Mouse (Mus musculus): ENCODE data around the gene Clcn5.

Gene Clcn5

DNA sequence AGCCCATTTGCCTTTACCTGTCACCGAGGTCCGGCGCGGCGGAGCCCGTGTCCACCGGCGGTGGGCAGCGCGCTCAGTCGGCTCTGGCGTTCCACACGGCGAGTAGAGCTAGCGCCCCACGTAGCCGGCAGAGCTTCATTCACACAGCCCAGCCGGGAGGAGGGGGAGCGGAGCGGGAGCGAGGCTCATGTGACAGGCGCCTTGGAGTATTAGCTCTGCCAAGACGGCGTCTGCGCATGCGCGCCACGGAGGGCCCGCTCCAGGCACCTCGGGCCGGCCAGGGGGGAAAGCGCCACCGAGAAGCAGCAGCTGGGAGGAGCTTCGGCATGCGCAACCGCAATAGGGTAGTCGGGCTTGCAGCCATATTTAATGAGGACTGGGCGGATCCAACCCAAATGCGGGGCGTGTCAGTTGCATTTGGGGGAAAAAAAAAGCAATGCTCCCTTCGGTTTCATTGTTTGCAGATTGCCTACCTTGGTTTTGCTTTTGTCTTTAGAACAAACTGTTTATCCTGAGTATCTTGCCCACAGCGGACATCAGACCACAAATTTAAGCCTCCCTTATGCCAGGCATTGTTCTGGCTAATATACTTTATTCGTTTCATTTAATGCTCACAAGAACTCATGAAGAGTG, at the start of gene Clcn5:
Clcn5 (minus strand) TSS at position 270 of the 633 bp plus-strand sequence.
- in situ Hi-C loops (cut with MboI; ENCODE audit: unreplicated experiment in 2 of 2) = loop anchor here in 1 of 2 experiments (5.0 to 25.0 kb wide), 2 partner anchors 147 to 368 kb away; partner anchors contain the start of genes Gpkow and Magix

DNA sequence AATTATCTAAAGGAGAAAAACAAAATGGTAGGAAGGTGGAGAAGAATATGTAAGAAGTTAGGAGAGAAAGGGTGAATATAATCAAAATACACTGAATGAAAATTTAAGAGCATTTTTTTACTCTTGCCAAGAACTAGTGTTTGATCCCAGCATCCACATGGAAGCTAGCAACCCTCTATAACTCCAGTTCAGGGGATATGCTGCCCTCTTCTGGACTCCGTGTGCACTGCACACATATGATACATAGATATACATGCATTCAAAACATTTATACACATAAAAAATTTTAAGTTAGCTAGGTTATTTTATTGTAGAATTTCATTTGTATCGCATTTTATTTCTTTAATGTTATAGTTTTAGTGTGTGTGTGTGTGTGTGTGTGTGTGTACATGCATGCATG, 6.3 kb upstream of the Clcn5 start:
- in situ Hi-C loops (cut with MboI; ENCODE audit: unreplicated experiment in 2 of 2) = loop anchor here (5.0 to 25.0 kb wide), 4 partner anchors 97 to 1063 kb away; no protein-coding TSS in a partner anchor

DNA sequence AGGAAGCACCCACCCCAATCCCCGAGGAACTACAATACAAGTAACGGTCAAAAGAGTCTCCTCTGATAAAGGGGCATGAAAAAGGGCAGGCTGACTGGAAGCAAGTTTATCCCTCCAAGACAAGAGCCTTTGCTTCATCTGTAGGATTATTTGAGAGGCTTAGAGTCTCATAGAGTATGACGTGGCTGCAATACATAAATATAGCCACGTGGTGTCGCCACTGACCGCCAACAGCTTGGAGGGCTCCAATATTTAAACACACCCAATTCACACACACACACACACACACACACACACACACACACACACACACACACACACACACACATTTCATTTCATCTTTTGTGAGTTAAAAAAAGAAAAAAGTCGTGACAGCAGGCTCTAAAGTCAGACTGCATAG, 3.1 kb upstream of the Clcn5 start:
- in situ Hi-C loops (cut with MboI; ENCODE audit: unreplicated experiment in 2 of 2) = loop anchor here (5.0 to 25.0 kb wide), 3 partner anchors 365 to 667 kb away; partner anchors contain the start of genes Gpkow (in 1 of the 2) and Magix (in 1 of the 2)

DNA sequence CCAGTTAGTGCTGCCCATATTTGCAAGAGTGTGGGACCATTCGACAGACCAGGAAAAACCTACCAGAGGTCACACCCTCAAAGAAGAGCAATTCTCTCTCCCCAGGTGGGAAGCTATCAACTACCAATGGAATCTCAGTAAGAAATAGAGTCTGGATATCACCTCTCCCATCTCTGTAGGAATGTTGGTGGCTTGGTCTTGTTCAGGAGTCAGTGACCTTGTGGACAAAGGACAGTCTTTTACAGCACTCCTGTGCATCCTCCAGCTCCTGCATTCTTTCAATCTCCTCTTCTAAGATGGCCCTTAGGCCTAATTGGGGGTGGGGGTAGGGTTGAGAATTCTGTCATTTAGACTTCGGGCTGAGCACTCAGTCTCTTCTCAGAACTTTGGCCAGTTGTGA, 1.4 kb upstream of the Clcn5 start:
- in situ Hi-C loops (cut with MboI; ENCODE audit: unreplicated experiment in 2 of 2) = loop anchor here (5.0 to 25.0 kb wide), 3 partner anchors 367 to 666 kb away; partner anchors contain the start of genes Gpkow (in 1 of the 2) and Magix (in 1 of the 2)

DNA sequence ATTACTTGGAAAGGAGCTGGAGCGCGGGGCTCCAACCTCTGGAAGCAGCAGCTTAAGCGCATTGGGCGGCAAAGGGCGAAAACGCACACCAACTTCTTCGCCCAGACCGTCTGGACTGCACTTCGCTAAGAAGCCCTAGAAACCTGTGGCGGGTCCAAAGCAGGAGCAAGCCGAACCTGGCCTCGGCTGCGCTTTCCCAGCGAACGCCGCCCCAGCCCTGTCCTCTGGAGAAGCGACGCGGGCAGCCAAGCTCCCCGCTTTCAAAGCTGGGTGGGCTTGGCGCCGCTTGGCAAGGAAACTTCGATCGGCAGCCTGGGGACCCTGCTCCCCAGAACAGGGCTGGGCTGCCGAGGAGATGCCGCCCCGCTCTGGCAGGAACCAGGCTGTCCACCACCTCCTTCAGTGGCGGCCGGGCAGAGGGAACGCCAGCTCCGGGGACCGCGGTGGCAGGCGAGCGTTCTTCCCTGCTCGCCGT, 570 bp downstream of the Clcn5 start:
- in situ Hi-C loops (cut with MboI; ENCODE audit: unreplicated experiment in 2 of 2) = loop anchor here in 1 of 2 experiments (5.0 to 25.0 kb wide), 2 partner anchors 146 to 369 kb away; partner anchors contain the start of genes Gpkow and Magix

DNA sequence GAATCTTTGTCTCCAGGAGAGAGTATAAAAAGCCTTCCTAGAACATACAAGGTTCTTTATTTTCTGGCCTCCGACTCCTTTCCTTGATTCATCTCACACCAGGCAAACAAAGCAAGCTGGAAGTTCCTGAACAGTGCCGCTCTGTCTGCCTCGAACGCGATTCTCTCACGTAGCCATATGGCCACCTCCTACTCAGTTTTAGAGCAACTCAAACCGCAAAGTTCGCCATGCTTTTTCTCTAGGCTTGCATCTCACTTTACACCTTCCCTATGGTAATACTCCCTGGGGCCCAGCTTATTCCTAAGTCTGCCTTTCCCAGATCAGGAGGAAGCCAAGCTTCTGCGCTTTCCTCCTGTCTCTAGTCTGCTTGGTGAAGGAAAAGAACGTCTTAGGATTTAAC, 4.0 kb downstream of the Clcn5 start:
- in situ Hi-C loops (cut with MboI; ENCODE audit: unreplicated experiment in 2 of 2) = loop anchor here in 1 of 2 experiments (5.0 to 25.0 kb wide), 2 partner anchors 143 to 372 kb away; partner anchors contain the start of genes Gpkow and Magix

DNA sequence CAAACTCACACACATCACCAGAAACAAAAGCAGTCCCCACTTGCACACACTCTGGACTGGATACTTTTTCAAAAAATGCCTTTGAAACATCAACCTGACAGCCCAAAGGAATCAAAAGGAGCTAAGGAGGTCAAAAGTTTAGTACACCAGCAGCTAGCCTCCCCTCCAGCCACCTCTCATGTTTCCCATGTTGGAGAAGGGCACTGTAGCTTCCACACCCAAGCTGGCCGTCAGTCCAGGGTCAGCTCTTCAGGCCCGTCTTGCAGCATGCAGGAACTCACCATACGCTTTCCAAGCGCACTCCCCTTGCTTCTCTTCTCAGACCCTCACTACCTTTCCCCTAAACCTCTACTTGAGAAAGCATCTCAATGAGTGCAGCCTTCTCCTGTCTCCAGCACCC, 4.5 kb downstream of the Clcn5 start:
- in situ Hi-C loops (cut with MboI; ENCODE audit: unreplicated experiment in 2 of 2) = loop anchor here in 1 of 2 experiments (5.0 to 25.0 kb wide), 2 partner anchors 142 to 373 kb away; partner anchors contain the start of genes Gpkow and Magix

DNA sequence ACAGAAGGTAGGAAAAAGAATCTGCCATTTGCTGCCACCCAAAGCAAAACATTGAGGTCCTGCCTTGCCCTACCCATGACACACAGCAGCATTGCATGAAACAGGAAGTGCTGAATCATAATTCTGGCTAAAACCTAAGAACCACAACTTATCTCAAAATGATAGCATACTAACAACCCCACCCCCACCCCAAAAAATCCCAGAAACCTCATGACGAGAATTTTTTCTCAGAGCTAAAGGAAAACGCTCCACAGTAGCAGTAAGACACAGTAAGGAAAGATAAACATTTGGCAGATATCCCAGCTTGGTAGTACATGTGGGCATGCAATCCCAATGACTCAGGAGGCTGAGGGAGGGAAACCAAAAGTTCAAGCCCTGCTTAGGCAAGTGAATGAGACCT, 10.9 kb downstream of the Clcn5 start:
- in situ Hi-C loops (cut with MboI; ENCODE audit: unreplicated experiment in 2 of 2) = loop anchor here in 1 of 2 experiments (25.0 kb wide), 1 partner anchor 379 kb away; the partner anchor contains the start of genes Gpkow and Magix

DNA sequence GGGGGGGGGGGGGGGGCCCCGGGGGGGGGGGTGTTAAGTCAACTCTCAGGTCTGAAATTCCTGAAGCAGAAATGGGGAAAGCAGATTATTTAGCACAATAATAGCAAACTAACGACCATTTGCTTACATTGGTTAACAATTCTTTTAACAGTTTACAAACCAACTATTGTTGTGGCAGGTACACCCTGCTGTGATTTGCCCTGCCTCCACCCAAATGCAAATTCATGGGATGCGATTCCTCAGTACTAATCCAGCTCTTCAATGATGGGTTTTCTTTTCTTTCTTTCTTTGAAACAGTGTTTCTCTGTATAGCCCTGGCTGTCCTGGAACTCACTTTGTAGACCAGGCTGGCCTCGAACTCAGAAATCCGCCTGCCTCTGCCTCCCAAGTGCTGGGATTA, 12.3 kb downstream of the Clcn5 start:
- in situ Hi-C loops (cut with MboI; ENCODE audit: unreplicated experiment in 2 of 2) = loop anchor here in 1 of 2 experiments (25.0 kb wide), 1 partner anchor 380 kb away; the partner anchor contains the start of genes Gpkow and Magix

DNA sequence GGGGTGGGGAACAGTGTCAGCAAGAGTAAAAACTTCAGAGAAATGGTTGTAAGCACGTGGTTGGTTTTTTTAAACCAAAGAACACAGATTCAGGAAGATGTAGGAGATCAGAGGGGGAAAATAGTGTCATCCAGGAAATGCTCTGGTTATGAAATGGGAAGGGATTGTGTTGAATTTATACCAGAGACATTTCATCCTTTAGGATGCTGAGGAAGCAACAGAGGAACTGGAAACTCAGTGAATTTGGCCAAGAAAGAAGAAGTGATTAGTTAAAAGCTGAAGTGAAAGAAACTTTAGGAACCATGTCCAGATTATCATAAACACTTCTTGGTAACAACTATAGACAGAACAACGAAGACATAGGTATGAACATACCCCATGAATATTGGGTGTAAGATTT, 26.2 kb downstream of the Clcn5 start:
- in situ Hi-C loops (cut with MboI; ENCODE audit: unreplicated experiment in 2 of 2) = no loop called here

DNA sequence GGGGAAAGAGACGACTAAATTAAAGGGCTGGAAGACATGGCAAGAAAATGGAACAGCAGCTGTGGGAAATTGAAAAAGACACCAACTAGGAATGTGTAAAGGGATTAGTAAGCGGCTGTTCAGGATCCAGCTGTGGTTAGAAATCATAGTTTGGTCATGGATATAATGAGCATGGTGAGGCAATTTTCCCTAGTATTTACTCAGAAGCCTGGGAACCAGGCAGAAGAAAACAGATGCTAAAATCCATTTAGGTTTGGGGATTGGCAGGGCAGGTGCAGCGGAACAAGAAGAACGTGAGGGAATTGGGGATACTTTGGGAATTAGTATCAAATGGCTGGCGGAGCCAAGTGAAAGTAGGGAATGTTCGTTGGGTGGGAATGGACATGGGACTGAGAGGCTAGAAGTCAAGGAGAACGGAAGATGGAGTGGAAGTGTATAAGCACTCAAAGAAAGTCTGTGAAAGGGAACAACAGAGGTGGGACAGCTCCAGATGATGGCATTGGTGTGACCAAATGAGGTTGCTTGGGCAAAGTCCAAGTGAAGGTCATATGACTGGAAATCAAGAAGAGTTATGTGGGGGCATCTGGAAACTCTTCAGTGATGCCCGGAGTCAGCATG, 26.9 kb downstream of the Clcn5 start:
- in situ Hi-C loops (cut with MboI; ENCODE audit: unreplicated experiment in 2 of 2) = no loop called here

DNA sequence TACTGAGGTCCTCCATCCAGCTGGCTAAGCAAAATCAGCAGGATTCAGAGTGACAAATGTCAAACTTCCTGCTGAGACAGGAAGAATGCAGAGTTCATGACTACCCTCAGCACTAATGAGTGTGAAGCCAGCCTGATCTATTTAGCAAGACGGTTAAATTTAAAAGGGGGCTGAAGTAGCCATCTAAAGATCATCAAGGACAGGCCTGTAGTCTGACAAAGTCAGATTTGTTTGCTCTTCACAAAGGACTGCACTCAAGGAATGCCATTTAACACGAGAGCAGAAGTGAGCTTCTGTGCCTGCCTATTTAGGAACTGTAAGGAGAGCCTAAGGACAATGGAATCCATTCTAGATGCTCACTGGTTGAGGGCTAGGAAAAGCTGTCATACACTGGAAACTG, 30.2 kb downstream of the Clcn5 start:
- in situ Hi-C loops (cut with MboI; ENCODE audit: unreplicated experiment in 2 of 2) = no loop called here

DNA sequence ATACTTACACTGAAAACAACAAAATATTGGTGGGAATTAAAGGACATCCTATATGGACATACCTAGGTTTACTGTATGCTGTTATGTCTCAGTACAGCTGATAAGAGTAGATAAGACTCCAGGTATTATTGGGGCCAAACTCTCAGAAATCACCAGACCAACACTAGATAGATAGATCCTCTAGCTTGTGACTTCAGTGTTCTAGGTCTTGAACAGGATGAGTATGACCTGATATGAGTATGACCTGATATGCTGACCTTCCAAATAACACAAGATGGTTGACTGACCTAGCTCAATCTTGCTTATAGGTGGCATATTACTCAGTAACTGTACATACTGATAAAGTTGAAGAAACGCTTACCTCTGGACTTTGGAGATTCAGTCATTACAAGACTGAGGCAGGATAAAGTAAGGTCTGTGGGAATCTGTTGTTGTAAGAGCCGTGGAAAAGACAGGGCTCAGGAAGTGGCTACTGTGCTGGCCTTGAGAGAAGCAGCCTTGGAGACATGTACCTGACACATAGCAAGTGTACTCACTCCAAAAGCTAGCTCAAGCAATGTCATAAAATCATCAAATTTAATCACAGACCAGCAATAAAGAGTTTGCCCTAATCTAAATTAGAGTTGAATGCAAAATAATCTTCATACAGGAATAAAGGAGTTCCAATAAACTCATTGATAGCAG, 32.0 kb downstream of the Clcn5 start:
- in situ Hi-C loops (cut with MboI; ENCODE audit: unreplicated experiment in 2 of 2) = no loop called here

DNA sequence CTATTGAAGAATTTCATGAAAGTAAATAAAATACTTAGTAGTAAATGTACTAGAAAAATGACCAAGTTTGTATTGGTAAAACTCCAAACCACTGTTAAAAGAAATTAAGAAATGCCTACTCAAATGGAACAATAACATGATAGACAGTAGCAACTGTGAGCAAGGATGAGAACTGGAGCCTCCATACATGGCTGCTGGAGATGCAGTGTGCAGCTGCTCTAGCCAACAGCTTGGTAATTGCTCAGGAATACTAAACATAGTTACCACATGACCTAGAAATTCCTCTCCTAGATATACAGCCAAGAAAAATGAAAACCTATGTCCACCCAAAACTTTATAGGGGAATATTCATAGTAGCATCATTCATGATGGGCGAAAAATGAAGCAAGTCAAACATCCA, 36.5 kb downstream of the Clcn5 start:
- in situ Hi-C loops (cut with MboI; ENCODE audit: unreplicated experiment in 2 of 2) = no loop called here

DNA sequence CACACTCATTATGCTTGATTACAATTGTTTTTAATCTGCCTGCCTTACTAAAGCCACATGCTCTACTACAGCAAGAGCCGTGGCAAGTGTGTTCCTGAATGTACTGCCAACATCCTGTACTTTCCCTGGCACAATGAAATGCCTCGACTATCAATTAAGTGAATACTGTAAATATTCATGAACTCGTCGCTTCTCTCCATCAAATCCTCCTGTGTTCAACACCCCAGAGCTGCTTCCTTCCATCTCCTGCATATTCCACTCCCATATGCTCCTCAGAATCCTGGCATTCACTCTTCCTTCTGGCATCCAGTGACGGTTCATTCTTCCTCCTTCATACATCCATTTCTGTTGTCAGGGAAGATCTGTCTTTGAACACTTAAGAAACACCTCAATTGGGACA, 39.4 kb downstream of the Clcn5 start:
- in situ Hi-C loops (cut with MboI; ENCODE audit: unreplicated experiment in 2 of 2) = no loop called here

DNA sequence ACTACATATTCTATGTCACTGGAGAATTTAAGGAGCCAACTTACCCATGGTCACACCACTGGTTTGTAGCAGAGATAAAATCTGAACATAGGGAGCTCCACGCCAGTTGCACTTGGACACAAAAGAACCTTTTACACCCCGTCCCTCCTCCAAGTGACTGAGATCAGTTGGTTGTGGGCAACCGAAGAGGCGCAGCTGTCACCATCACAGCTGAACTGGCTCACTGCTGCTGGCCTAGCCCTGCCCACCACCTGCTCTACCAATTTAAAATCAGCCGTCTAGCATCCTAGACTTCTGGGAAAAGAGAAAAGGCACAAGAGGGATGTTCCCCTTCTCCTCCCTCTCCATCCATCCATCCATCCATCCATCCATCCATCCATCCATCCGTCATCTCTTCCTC, 42.6 kb downstream of the Clcn5 start:
- in situ Hi-C loops (cut with MboI; ENCODE audit: unreplicated experiment in 2 of 2) = no loop called here

DNA sequence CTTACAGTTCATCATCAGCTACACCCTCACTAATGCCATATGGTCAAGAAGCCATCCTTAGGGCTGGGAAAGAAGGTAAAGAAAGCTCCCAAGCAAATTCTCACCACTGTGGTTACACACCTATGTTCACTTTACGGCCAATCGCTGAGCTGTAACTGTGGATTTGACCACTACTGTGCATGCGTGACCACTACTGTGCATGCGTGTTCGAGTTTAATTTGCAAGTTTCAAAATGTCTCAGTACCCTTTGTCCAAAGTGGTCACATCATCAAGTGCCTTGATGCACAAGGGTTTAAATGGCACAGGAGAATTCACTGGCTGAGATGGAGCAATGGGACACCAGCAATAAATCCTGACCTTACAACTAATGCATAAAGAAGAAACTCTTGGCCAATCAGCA, 58.0 kb downstream of the Clcn5 start:
- in situ Hi-C loops (cut with MboI; ENCODE audit: unreplicated experiment in 2 of 2) = no loop called here

DNA sequence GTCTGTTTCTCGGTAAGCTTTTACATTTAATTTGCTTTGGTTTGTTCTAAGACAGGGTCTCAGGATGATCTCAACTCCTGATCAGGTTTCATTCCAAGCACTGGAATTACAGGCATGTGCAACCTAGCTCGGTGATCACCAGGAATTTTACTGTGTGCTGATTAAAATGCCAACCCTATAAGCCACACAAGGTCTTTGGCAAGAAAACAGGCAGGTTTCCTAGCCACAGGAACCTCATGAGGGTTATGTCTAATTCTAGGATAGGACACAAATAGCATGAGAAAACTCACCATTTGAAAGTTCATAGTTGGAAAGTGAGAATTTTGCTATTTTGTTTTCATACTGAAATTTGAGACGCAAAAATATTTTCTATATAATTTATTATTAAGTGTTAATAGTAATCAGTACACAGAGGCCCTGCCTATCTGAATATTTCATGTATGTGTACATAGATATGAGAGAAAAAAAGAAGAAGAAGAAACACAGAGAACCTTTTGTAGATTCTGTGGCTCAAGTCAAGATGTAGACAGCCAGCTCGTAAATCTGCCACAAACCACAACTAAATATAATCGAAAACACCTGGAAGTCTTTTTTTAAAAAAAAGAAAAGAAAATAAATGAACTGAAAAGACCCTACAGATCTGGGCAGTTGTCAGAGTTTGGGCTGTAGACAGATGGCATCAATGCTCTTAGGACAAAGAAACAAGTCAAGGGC, 58.6 kb downstream of the Clcn5 start:
- in situ Hi-C loops (cut with MboI; ENCODE audit: unreplicated experiment in 2 of 2) = no loop called here

DNA sequence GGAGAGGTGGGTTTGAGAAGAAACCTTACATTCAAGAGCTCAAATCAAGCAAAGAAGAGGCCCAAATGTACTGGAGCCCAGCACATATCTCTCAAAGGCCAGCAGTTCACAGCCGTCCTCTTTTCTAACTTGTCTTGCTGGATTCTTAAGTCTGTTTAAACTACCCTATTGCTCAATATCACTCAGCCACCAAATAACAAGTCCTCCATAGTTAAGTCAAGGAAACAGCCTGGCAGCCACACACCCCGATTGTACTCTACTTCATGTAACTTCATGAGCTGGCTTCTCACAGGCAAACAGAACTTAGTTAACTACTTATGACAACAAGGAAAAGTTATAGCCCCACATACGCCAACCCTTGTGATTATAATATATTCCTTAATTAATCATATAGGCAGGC, 59.4 kb downstream of the Clcn5 start:
- in situ Hi-C loops (cut with MboI; ENCODE audit: unreplicated experiment in 2 of 2) = no loop called here

DNA sequence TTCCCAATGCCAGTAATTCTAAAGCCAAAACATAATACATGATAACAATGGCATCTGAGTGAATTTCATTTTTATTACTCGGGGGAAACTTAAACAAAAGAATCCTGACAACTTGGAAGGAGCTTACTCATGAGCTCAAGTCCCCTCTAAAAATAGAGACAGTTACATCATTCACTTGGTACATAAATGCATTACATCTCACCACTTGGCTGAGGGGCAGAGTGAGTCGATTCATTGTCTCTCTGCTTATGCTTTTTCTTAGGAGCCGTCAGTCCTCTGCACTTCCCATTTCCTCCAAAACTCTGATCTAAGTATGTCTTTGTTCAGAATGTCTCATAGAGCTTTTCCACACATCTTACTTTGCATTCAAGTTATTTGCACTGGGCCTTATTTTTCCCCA, 63.1 kb downstream of the Clcn5 start:
- in situ Hi-C loops (cut with MboI; ENCODE audit: unreplicated experiment in 2 of 2) = no loop called here

Data from v-Abl transformed pro-B cells (cell line).